Mouse (Mus musculus): ENCODE measurements at regions not wholly inside any gene's neighbourhood (a gene's known extent, or its start where the extent isn't known, plus 50 kb on each side); places are given as distances from the start of the nearest gene placed in this dataset.

GRCm38 (mm10) chr1:189092819-189093218 is 85.2 kb upstream of the Kctd3 start:
- Histone ChIP-seq H3K27ac (ENCODE audit: control insufficient read depth, insufficient read depth, low read depth, low read length) (no peak overlapping the region), H3K36me3 (ENCODE audit: control insufficient read depth, insufficient read depth, low read length) (no peaks in the 10 kb centered on the region), H3K27me3 (ENCODE audit: control insufficient read depth, insufficient read depth, low read length) (no peaks in the 10 kb centered on the region), H3K4me3 (ENCODE audit: control insufficient read depth, low read depth, low read length) (no peak overlapping the region), H3K4me1 (ENCODE audit: control insufficient read depth, insufficient read depth, low read length) (no peaks in the 10 kb centered on the region)
- TF ChIP-seq POLR2A (IDR thresholded peaks at IDR 0.05; ENCODE audit: control insufficient read depth, low read depth, low read length) = no peak
- no peak for TF ChIP-seq CTCF (IDR thresholded peaks at IDR 0.05; ENCODE audit: control insufficient read depth, insufficient read depth, insufficient replicate concordance, low read depth, low read length)

- peaks cover 2% of the 10 kb centered on the region for H3K4me1 ChIP-seq (ENCODE audit: control insufficient read depth, insufficient read depth, low read length)
- TF ChIP-seq CTCF (IDR thresholded peaks at IDR 0.05; ENCODE audit: control insufficient read depth, insufficient read depth, insufficient replicate concordance, low read depth, low read length) = no peak
- no peak for TF ChIP-seq POLR2A (IDR thresholded peaks at IDR 0.05; ENCODE audit: control insufficient read depth, low read depth, low read length)
- H3K36me3 ChIP-seq (ENCODE audit: control insufficient read depth, insufficient read depth, low read length) = no peaks in the 10 kb centered on the region
- H3K27me3 ChIP-seq (ENCODE audit: control insufficient read depth, insufficient read depth, low read length) = no peaks in the 10 kb centered on the region
- H3K27ac ChIP-seq (ENCODE audit: control insufficient read depth, insufficient read depth, low read depth, low read length) = no peak overlapping the region
- H3K4me3 ChIP-seq (ENCODE audit: control insufficient read depth, low read depth, low read length) = no peak overlapping the region
Observed at GRCm38 (mm10) chr1:189085245-189085644, 77.6 kb upstream of the Kctd3 start.

GRCm38 (mm10) chr1:189081267-189081666 is 73.6 kb upstream of the Kctd3 start:
- no peak overlapping the region for H3K27ac ChIP-seq (ENCODE audit: control insufficient read depth, insufficient read depth, low read depth, low read length)
- no peaks in the 10 kb centered on the region for H3K27me3 ChIP-seq (ENCODE audit: control insufficient read depth, insufficient read depth, low read length)
- peaks cover 2% of the 10 kb centered on the region for H3K4me1 ChIP-seq (ENCODE audit: control insufficient read depth, insufficient read depth, low read length)
- no peak overlapping the region for H3K4me3 ChIP-seq (ENCODE audit: control insufficient read depth, low read depth, low read length)
- TF ChIP-seq POLR2A (IDR thresholded peaks at IDR 0.05; ENCODE audit: control insufficient read depth, low read depth, low read length) (no peak), CTCF (IDR thresholded peaks at IDR 0.05; ENCODE audit: control insufficient read depth, insufficient read depth, insufficient replicate concordance, low read depth, low read length) (no peak)
- no peaks in the 10 kb centered on the region for H3K36me3 ChIP-seq (ENCODE audit: control insufficient read depth, insufficient read depth, low read length)

GRCm38 (mm10) chr1:189080797-189081196 is 73.2 kb upstream of the Kctd3 start:
- Histone ChIP-seq H3K4me1 (ENCODE audit: control insufficient read depth, insufficient read depth, low read length) (peaks cover 2% of the 10 kb centered on the region), H3K27ac (ENCODE audit: control insufficient read depth, insufficient read depth, low read depth, low read length) (no peak overlapping the region), H3K36me3 (ENCODE audit: control insufficient read depth, insufficient read depth, low read length) (no peaks in the 10 kb centered on the region), H3K27me3 (ENCODE audit: control insufficient read depth, insufficient read depth, low read length) (no peaks in the 10 kb centered on the region), H3K4me3 (ENCODE audit: control insufficient read depth, low read depth, low read length) (no peak overlapping the region)
- peak; percentile 96 for TF ChIP-seq CTCF (IDR thresholded peaks at IDR 0.05; ENCODE audit: control insufficient read depth, insufficient read depth, insufficient replicate concordance, low read depth, low read length)
- 0 out of 2 replicates have a peak, but pooled peaks have one; percentile 22 for TF ChIP-seq POLR2A (IDR thresholded peaks at IDR 0.05; ENCODE audit: control insufficient read depth, low read depth, low read length)

GRCm38 (mm10) chr1:189079451-189080410 is 72.1 kb upstream of the Kctd3 start:
- Histone ChIP-seq H3K27ac (ENCODE audit: control insufficient read depth, insufficient read depth, low read depth, low read length) (no peak overlapping the region), H3K27me3 (ENCODE audit: control insufficient read depth, insufficient read depth, low read length) (no peaks in the 10 kb centered on the region), H3K4me1 (ENCODE audit: control insufficient read depth, insufficient read depth, low read length) (peaks cover 2% of the 10 kb centered on the region), H3K36me3 (ENCODE audit: control insufficient read depth, insufficient read depth, low read length) (no peaks in the 10 kb centered on the region), H3K4me3 (ENCODE audit: control insufficient read depth, low read depth, low read length) (no peak overlapping the region)
- TF ChIP-seq CTCF (IDR thresholded peaks at IDR 0.05; ENCODE audit: control insufficient read depth, insufficient read depth, insufficient replicate concordance, low read depth, low read length) (no peak), POLR2A (IDR thresholded peaks at IDR 0.05; ENCODE audit: control insufficient read depth, low read depth, low read length) (no peak)

- no peak overlapping the region for H3K4me3 ChIP-seq (ENCODE audit: control insufficient read depth, low read depth, low read length)
- no peaks in the 10 kb centered on the region for H3K27me3 ChIP-seq (ENCODE audit: control insufficient read depth, insufficient read depth, low read length)
- H3K27ac ChIP-seq (ENCODE audit: control insufficient read depth, insufficient read depth, low read depth, low read length) = no peak overlapping the region
- H3K4me1 ChIP-seq (ENCODE audit: control insufficient read depth, insufficient read depth, low read length) = peaks cover 2% of the 10 kb centered on the region
- no peaks in the 10 kb centered on the region for H3K36me3 ChIP-seq (ENCODE audit: control insufficient read depth, insufficient read depth, low read length)
- no peak for TF ChIP-seq POLR2A (IDR thresholded peaks at IDR 0.05; ENCODE audit: control insufficient read depth, low read depth, low read length)
Observed at GRCm38 (mm10) chr1:189077861-189078260, 70.2 kb upstream of the Kctd3 start.

GRCm38 (mm10) chr1:189076276-189076675 is 68.6 kb upstream of the Kctd3 start:
- H3K27ac ChIP-seq (ENCODE audit: control insufficient read depth, insufficient read depth, low read depth, low read length) = no peak overlapping the region
- H3K4me1 ChIP-seq (ENCODE audit: control insufficient read depth, insufficient read depth, low read length) = peaks cover 2% of the 10 kb centered on the region
- H3K27me3 ChIP-seq (ENCODE audit: control insufficient read depth, insufficient read depth, low read length) = no peaks in the 10 kb centered on the region
- no peaks in the 10 kb centered on the region for H3K36me3 ChIP-seq (ENCODE audit: control insufficient read depth, insufficient read depth, low read length)
- no peak for TF ChIP-seq POLR2A (IDR thresholded peaks at IDR 0.05; ENCODE audit: control insufficient read depth, low read depth, low read length)
- TF ChIP-seq CTCF (IDR thresholded peaks at IDR 0.05; ENCODE audit: control insufficient read depth, insufficient read depth, insufficient replicate concordance, low read depth, low read length) = no peak
- no peak overlapping the region for H3K4me3 ChIP-seq (ENCODE audit: control insufficient read depth, low read depth, low read length)

All from testis, adult 2 months (tissue).